Mouse (Mus musculus) cortical plate, adult 2 months (tissue): Measurements from ENCODE around the gene Gm11096.

ENCODE experiments used
- CTCF ChIP-seq: fragments of 200-500 bp; IDR thresholded peaks from 2 replicates; pipeline ENCODE4 v1.5.1; 2011; ENCODE audit warnings: mild to moderate bottlenecking, control low read depth, low read length; ENCODE audit not compliant: insufficient read depth; ENCODE audit errors: extremely low read depth
- POLR2A ChIP-seq: fragments of 200-500 bp; IDR thresholded peaks from 2 replicates; pipeline ENCODE4 v1.6.1; 2011; ENCODE audit warnings: mild to moderate bottlenecking, low read length, control low read depth; ENCODE audit not compliant: insufficient read depth; ENCODE audit errors: extremely low read depth

GRCm38 (mm10) chr17:81473363-81473762 is 31.8 kb downstream of the Gm11096 start:
- no peak for TF ChIP-seq CTCF
- no peak for TF ChIP-seq POLR2A
